Mouse (Mus musculus) liver, embryonic 13.5 days (tissue): ENCODE results near the gene Arhgap1. TPM values are rescaled to one million over a fixed set of nuclear protein-coding genes. Genes with fewer than 3 reads are reported as not detected.
A peak's percentile ranks its signal among the peaks of the same experiment; 100 is the strongest.

Experiments used
- ATAC-seq: fragments of 200-750 bp; cut with Nextera tagmentation; 2 replicates; pipeline ENCODE4 v1.8.0; 2017; ENCODE audit warnings: low read depth, mild to moderate bottlenecking, moderate number of reproducible peaks, moderate library complexity
- DNase-seq: peaks from one replicate; pipeline ENCODE4 v3.0.0; 2022
- H3K27ac ChIP-seq: fragments of 300-500 bp; sonication (generic); 2 replicates; pipeline ENCODE4 v1.5.1; 2015; ENCODE audit warnings: moderate library complexity, mild to moderate bottlenecking, inconsistent platforms
- H3K27me3 ChIP-seq: fragments of 300-500 bp; sonication (generic); 2 replicates; pipeline ENCODE4 v1.6.1; 2015; ENCODE audit warnings: mild to moderate bottlenecking, inconsistent platforms
- H3K36me3 ChIP-seq: fragments of 300-500 bp; sonication (generic); 2 replicates; pipeline ENCODE4 v1.6.1; 2015; ENCODE audit warnings: mild to moderate bottlenecking, inconsistent platforms
- H3K4me1 ChIP-seq: fragments of 300-500 bp; sonication (generic); replicated peaks from 2 replicates; pipeline ENCODE4 v1.6.1; 2015; ENCODE audit warnings: inconsistent platforms
- H3K4me2 ChIP-seq: fragments of 300-500 bp; sonication (generic); 2 replicates; pipeline ENCODE4 v1.6.1; 2015; ENCODE audit warnings: inconsistent platforms, mild to moderate bottlenecking, moderate library complexity
- H3K4me3 ChIP-seq: fragments of 300-500 bp; sonication (generic); replicated peaks from 2 replicates; pipeline ENCODE4 v1.5.1; 2015; ENCODE audit warnings: mild to moderate bottlenecking, inconsistent platforms
- H3K9ac ChIP-seq: fragments of 300-500 bp; sonication (generic); 2 replicates; pipeline ENCODE4 v1.6.1; 2015; ENCODE audit warnings: mild to moderate bottlenecking, inconsistent platforms
- H3K9me3 ChIP-seq: fragments of 300-500 bp; sonication (generic); replicated peaks from 2 replicates; pipeline ENCODE4 v1.6.1; 2016; ENCODE audit warnings: inconsistent platforms
- WGBS: fragments of 180-500 bp; shearing (Covaris S2); methylation state at CpG from one replicate; pipeline ENCODE4 v1.1.7; 2015; ENCODE audit not compliant: insufficient replicate concordance; 5-methylcytosine and 5-hydroxymethylcytosine counted together
- polyA plus RNA-seq: library from polyadenylated mRNA; unstranded; fragments of >200 nt; fragmentation: Nextera tagmentation; extraction: Ambion mirVana; gene quantifications from 2 replicates; pipeline ENCODE4 v1.2.1, GENCODE M21; 2015

Arhgap1 gene
- polyA plus RNA-seq, 1 experiment from 2014 or later = 42.3 TPM

DNA sequence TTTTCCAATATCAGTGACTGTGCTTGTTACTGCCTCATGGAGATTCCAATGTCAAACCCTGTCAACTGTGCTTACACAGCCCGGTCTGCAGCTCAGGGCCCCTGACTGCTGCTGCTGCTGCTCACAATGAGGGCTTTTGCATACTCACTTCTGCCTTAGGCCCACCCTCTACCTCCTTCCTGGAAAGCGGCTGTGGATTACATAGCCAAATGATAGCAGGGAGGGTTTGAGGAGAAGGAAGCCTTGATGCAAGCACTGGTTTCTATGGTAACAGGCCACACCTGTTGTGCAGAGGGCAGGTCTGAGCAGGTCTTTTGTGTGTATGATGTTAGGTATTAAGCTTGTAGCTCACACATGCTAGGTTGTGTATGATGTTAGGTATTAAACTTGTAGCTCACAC is 18.1 kb downstream of the Arhgap1 start:
- DNase-seq = no peak
- no peak for ATAC-seq
- Histone ChIP-seq H3K9ac (no peak overlapping the region), H3K9me3 (no peaks in the 10 kb centered on the region), H3K4me1 (no peaks in the 10 kb centered on the region), H3K4me3 (no peak overlapping the region), H3K4me2 (no peak overlapping the region), H3K27ac (no peak overlapping the region), H3K36me3 (peaks cover 91% of the 10 kb centered on the region), H3K27me3 (no peaks in the 10 kb centered on the region)
- WGBS = 81% methylated on average over 2 of the region's 2 CpGs

DNA sequence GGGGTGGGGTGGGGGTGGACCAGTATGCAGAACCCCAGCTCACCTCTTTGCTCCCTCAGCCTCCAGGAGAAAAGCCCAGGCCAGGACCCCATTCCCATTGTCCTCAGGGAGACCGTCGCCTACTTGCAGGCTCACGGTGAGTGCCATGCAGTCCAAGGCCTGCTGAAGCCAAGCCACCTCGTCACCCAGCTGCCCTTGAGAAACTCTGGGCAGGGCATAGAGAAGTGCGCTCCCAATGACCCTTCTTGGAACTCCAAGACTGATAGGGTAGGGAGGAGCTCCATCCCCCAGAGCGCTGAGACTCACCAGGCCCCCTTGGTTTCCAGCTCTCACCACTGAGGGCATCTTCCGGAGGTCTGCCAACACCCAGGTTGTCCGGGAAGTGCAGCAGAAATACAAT is 19.7 kb downstream of the Arhgap1 start:
- H3K36me3 ChIP-seq = peaks cover 90% of the 10 kb centered on the region
- no peaks in the 10 kb centered on the region for H3K27me3 ChIP-seq
- H3K9me3 ChIP-seq = no peaks in the 10 kb centered on the region
- H3K27ac ChIP-seq = no peak overlapping the region
- no peak overlapping the region for H3K9ac ChIP-seq
- H3K4me2 ChIP-seq = no peak overlapping the region
- no peak overlapping the region for H3K4me3 ChIP-seq
- H3K4me1 ChIP-seq = no peaks in the 10 kb centered on the region
- ATAC-seq (no peak), DNase-seq (no peak)
- 87% methylated on average over 8 of the region's 8 CpGs for WGBS

DNA sequence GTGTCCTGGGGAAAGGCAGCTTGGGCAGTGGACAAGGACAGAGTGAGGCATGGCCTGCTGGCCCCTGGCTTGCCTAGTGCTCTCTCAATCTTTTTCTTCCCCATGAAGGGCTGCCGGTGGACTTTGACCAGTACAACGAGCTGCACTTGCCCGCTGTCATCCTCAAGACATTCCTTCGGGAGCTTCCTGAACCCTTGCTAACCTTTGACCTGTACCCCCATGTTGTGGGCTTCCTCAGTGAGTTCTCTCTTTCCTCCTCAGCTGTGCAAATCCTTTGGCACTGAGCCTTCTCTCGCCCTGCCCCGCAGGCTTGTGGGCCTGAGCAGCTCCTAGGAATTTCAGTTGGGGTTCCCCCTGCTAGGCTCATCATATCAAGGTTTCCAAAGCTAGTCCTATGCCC is 20.4 kb downstream of the Arhgap1 start:
- WGBS = 84% methylated on average over 6 of the region's 6 CpGs
- Histone ChIP-seq H3K27me3 (no peaks in the 10 kb centered on the region), H3K4me1 (no peaks in the 10 kb centered on the region), H3K4me3 (no peak overlapping the region), H3K36me3 (peaks cover 90% of the 10 kb centered on the region), H3K4me2 (no peak overlapping the region), H3K9ac (no peak overlapping the region), H3K27ac (no peak overlapping the region), H3K9me3 (no peaks in the 10 kb centered on the region)
- no peak for ATAC-seq
- DNase-seq = no peak

DNA sequence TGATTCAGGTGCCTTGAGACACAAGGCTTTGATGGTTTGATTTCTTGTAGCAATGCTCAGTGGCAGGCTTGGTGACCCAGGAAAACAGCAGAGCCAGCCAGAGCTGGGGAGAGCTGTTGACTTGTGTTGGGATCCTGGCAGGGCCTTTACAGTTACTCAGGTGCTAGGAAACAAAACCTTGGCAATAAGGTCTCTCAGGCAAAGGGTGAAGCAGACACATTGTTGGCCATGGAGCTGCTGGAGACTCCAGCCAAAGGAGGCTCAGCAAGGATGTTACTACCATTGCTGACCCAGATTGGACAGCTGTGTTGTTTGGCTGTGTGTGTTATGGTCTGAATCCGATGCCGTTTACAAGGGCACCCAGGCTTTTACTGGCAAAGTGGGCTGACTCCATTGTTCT is 23.9 kb downstream of the Arhgap1 start:
- no peak for ATAC-seq
- H3K36me3 ChIP-seq = peaks cover 96% of the 10 kb centered on the region
- WGBS = 67% methylated on average over 2 of the region's 2 CpGs

DNA sequence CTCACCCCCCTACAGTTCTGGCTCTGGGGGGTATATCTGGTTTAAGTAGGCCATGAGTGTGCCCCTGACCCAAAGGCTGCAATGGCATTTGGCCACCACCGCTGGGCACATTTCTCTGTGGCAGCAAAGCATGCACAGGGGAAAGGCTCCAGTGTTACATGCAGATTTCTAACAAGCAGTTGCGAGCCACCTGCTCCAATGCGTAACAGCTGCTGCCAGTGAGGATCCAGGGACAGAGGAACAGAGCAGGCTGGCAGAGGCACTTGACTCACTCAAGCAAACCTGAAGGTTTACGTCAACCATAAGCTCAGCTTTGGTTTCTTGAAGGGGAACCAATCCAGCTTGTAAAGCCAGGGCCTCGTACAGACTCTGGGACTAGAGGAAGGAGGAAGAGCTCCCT is 25.2 kb downstream of the Arhgap1 start:
- Histone ChIP-seq H3K36me3 (peaks cover 92% of the 10 kb centered on the region), H3K9ac (no peak overlapping the region), H3K27me3 (no peaks in the 10 kb centered on the region), H3K4me3 (no peak overlapping the region), H3K4me1 (no peaks in the 10 kb centered on the region), H3K4me2 (no peak overlapping the region), H3K9me3 (no peaks in the 10 kb centered on the region), H3K27ac (no peak overlapping the region)
- no peak for ATAC-seq
- 81% methylated on average over 5 of the region's 5 CpGs for WGBS
- DNase-seq = no peak

More for the DNA sequence above, 23.9 kb downstream of the Arhgap1 start:
- H3K4me3 ChIP-seq = no peak overlapping the region
- H3K9ac ChIP-seq = no peak overlapping the region
- no peaks in the 10 kb centered on the region for H3K27me3 ChIP-seq
- no peak overlapping the region for H3K4me2 ChIP-seq
- no peaks in the 10 kb centered on the region for H3K9me3 ChIP-seq
- no peak overlapping the region for H3K27ac ChIP-seq
- no peak for DNase-seq
- no peaks in the 10 kb centered on the region for H3K4me1 ChIP-seq

DNA sequence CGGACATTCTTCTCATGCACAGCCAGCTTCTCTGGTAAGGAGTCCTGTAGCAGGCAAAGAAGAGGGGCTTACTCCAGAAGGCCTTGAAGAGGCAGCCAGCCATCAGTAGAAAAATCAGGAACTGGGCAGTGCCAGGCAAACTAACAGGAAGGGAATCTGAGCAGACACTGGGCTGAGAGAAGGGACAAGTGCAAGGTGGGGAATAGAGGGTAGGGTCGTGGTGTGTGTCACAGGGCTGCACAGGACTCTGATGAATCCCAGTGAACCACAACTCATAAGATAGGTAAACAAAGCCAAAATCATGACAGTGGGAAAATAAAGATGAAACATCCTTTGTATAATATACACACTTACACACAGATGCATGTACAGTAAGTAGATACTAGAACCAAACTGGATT is 26.8 kb downstream of the Arhgap1 start:
- H3K27me3 ChIP-seq = no peaks in the 10 kb centered on the region
- no peak overlapping the region for H3K4me2 ChIP-seq
- H3K27ac ChIP-seq = no peak overlapping the region
- no peak for DNase-seq
- no peak for ATAC-seq
- no peak overlapping the region for H3K4me3 ChIP-seq
- peaks cover 90% of the 10 kb centered on the region for H3K36me3 ChIP-seq
- no peak overlapping the region for H3K9ac ChIP-seq
- WGBS = 60% methylated on average over 2 of the region's 2 CpGs
- no peaks in the 10 kb centered on the region for H3K9me3 ChIP-seq
- H3K4me1 ChIP-seq = no peaks in the 10 kb centered on the region

DNA sequence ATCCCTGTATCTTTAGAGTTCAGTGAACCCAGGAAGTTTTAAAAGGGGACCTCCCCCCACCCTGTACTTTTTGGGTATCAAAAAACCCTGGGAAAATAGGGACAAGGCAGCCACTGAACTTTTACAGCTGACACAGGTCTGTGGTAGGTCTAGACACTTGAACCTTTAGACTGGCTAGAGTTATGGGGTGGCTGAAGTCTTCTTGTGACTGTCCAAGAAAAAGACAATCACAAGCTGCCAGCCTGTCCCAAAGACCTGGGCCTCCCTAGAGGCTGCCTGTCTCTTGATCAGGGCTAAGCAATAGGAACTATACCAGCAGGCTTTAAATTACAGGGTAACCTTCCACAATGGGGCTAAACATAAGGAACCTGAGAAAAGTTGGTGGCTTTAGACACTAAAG is 27.3 kb downstream of the Arhgap1 start:
- Histone ChIP-seq H3K4me1 (no peaks in the 10 kb centered on the region), H3K4me3 (no peak overlapping the region), H3K4me2 (no peak overlapping the region), H3K36me3 (peaks cover 88% of the 10 kb centered on the region), H3K27ac (no peak overlapping the region), H3K27me3 (no peaks in the 10 kb centered on the region), H3K9ac (no peak overlapping the region), H3K9me3 (no peaks in the 10 kb centered on the region)
- DNase-seq (no peak), ATAC-seq (no peak)

DNA sequence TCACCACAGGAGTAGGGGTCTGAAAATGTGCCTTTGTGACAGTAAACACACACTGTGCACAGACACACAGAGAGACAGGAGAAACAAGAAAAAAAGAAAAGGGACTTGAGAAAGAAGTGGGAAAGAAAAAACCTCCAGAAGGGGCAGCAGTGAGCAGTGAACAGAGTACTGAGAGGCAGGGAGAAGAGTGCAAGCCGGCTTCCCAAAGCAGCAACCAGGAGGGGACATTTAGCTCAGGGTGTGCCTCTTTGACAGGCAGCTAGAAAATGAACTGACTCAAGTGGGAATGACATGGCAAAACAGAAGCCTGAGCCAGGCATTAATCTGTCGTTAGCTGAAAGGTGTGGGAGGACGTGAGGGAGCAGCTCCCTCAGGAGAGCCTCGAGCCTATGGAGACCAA is 33.2 kb downstream of the Arhgap1 start:
- 54% methylated on average over 4 of the region's 4 CpGs for WGBS
- ATAC-seq (peak; percentile 62; the same call in 1 of the 2 replicates), DNase-seq (peak; percentile 21)
- Histone ChIP-seq H3K4me3 (no peak overlapping the region), H3K27ac (no peak overlapping the region), H3K4me1 (no peaks in the 10 kb centered on the region), H3K9ac (no peak overlapping the region), H3K4me2 (no peak overlapping the region), H3K36me3 (peaks cover 59% of the 10 kb centered on the region), H3K9me3 (no peaks in the 10 kb centered on the region), H3K27me3 (no peaks in the 10 kb centered on the region)

DNA sequence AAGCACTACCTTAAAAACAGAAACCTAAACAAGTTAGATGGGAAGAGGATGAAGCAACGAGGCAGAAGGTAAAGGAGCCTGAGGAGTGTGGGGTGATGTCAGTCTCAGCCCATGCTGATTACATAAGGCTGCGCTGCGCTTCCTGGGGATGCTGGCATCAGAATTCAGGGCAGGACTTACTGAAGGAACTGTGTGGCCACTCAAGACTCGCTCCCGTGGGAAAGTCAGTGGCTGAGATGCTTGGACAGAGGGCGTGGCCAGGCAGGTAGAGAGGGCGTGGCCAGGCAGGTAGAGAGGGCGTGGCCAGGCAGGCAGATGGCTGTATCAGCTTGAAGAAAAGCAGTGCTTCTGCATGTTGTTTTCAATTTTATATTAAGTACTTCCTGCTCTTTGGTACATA is 34.3 kb downstream of the Arhgap1 start:
- H3K9me3 ChIP-seq = no peaks in the 10 kb centered on the region
- WGBS = 71% methylated on average over 8 of the region's 8 CpGs
- no peak overlapping the region for H3K9ac ChIP-seq
- H3K27me3 ChIP-seq = no peaks in the 10 kb centered on the region
- no peaks in the 10 kb centered on the region for H3K4me1 ChIP-seq
- no peak overlapping the region for H3K27ac ChIP-seq
- no peak for DNase-seq
- ATAC-seq = no peak
- H3K4me2 ChIP-seq = no peak overlapping the region
- H3K36me3 ChIP-seq = peaks cover 60% of the 10 kb centered on the region
- H3K4me3 ChIP-seq = no peak overlapping the region

DNA sequence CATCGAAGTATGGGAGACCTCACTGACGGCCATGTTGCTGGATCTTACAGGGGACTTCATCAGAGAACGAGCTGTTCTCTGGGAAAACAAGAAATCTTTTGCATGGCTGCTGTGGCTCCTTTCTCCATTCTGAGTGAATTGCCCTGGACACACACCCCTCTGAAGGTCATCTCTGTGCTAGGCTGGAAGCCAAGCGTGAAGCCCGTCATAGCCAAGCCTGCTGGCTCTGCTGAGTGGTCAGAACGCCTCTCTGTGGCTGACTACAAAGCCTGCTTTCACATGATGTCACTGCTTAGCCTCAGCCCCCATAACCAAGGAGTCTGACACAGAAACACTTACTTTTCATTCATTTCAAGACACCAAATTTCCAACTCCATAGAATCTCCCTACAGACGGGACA is 39.8 kb downstream of the Arhgap1 start:
- H3K4me2 ChIP-seq = no peak overlapping the region
- 84% methylated on average over 7 of the region's 7 CpGs for WGBS
- ATAC-seq (no peak), DNase-seq (no peak)
- H3K4me3 ChIP-seq = no peak overlapping the region
- H3K9me3 ChIP-seq = no peaks in the 10 kb centered on the region
- peaks cover 29% of the 10 kb centered on the region for H3K36me3 ChIP-seq
- no peaks in the 10 kb centered on the region for H3K4me1 ChIP-seq
- no peak overlapping the region for H3K9ac ChIP-seq
- H3K27me3 ChIP-seq = no peaks in the 10 kb centered on the region
- no peak overlapping the region for H3K27ac ChIP-seq

DNA sequence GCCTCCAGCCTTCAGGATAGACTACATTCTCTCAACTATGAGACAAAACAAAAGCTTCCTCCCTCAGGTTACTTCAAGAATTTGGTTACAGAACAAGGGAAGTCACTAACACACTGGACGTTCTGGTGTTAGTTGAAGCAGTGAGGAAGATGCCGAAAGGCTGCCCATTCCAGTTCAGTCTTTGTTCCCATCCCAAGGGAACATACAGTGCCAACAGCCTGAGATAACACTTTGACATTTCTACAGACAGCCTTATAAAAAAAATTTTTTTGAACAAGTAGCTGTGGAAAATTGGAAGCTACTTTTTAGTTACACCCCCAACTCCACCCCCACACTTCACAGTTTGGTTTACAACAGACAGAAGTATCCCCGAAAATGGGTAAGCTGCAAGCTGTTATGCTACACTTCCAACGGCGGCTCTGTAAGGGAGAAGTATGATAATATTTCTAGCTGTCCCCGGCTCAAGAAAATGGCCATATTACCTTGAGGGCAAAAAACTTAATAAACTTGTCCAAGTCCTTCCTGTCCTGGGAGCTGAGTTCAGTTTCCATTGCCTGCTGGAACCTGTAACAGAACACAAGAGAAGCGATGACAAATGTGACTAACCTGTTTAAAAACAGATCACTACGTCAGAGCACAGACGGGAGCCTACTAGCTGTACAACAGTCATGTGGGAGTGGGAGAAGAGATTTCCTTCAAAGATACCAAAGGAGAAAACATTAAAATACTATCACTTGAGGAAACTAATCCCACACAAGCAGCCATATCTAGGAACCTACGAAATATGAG is 46.0 kb downstream of the Arhgap1 start:
- ATAC-seq (no peak), DNase-seq (no peak)
- Histone ChIP-seq H3K36me3 (peaks cover 4% of the 10 kb centered on the region; the same call in 1 of the 2 replicates), H3K4me2 (no peak overlapping the region), H3K4me3 (no peak overlapping the region), H3K9me3 (no peaks in the 10 kb centered on the region), H3K4me1 (no peaks in the 10 kb centered on the region), H3K27ac (no peak overlapping the region), H3K27me3 (no peaks in the 10 kb centered on the region), H3K9ac (no peak overlapping the region)
- WGBS = 83% methylated on average over 10 of the region's 10 CpGs

DNA sequence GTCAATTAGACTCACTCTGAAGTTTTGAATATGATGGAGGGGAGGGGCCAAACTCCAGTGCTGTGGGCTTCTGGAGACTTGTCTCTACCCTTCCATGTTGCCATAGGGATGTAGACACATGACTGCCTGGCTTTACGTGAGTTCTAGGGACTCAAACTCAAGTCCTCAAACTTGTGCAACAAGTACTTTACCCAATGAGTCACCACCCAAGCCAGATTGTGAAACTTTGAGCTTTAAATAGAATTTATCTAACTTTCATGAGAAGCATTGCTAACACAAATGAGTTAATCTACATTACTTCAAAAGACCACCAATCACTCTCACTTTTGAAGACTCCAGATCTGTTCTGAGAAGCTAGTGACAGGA is 46.5 kb downstream of the Arhgap1 start:
- WGBS = 59% methylated on average over 1 of the region's 1 CpGs
- no peak for ATAC-seq
- no peak overlapping the region for H3K4me3 ChIP-seq

More for the DNA sequence above, 46.5 kb downstream of the Arhgap1 start:
- Histone ChIP-seq H3K36me3 (peaks cover 4% of the 10 kb centered on the region; the same call in 1 of the 2 replicates), H3K27me3 (no peaks in the 10 kb centered on the region), H3K4me2 (no peak overlapping the region), H3K9ac (no peak overlapping the region), H3K4me1 (no peaks in the 10 kb centered on the region), H3K9me3 (no peaks in the 10 kb centered on the region), H3K27ac (no peak overlapping the region)
- no peak for DNase-seq
